Mouse (Mus musculus): Measurements from ENCODE around the gene Ly86.

Gene Ly86

DNA sequence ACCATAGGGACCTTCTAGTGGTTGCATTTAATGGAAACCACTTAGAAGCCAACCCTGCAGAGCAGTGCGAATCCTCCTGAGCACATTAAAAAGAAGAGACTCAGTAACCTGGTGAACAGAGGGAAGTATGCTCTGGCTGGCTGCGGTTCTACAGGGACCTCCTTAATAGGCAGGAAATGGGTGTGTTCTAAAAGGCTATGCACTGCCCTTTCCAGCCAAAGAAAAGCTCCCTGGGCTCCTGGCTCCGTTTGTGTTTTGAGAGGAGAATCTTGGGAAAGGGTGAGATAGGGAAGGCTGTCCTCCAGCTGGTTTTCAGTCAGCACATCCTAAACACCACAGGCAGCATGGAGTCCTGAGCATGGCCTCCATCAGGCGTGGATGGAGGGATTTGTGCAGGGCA, 8.9 kb downstream of the Ly86 start:
- DNase-seq: no peak

DNA sequence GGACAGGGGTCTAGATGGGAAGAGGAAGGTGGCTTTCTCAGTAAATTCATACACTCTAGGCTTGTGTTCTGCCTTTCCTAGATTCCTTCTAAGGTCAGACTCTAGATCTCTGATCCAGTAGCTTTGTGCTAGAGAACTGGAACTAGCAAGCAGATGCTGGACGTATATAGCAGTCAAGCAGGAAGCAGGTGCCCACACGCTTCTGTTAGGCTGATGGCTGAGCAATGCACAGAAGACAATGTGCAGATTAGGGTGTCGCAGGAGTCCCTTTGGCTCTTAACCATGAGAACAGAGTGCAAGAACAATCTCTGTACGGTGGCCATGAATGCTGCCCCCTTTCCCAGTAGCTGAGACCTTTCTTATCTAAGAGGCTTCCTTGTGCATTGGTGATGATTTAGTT, 9.4 kb downstream of the Ly86 start:
- no peak for DNase-seq

DNA sequence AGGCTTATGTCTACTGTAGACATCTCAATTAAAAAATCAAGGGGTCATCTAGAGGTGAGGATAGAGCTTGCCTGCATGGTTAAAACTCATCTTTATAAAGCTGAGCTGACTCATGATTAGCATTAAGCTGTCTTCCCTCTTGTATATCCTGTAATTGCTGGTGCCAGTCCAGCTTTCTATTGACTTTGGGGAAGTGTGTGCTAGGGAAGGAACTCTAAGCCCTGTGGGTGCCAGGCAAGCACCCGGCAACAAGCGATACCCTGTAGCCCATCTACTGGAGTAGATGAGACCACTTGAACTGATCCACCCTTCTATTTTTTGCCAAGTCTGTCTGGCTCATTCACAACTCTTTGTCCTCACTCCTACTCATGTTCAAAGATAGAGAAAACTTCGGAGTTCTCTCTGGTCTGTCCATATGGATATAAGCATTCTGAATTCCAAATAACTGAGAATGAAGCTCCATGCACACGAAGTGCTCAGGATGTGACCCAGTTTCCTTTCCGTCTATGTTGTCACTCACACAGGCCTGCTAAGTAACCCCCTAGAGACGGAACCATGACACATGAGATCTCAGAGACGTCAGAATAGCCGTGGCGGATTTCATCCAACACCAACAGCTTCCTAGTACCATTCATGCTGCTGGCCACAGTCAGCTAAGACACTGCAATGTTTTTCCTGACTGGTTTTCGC, 10.8 kb downstream of the Ly86 start:
- DNase-seq: no peak

DNA sequence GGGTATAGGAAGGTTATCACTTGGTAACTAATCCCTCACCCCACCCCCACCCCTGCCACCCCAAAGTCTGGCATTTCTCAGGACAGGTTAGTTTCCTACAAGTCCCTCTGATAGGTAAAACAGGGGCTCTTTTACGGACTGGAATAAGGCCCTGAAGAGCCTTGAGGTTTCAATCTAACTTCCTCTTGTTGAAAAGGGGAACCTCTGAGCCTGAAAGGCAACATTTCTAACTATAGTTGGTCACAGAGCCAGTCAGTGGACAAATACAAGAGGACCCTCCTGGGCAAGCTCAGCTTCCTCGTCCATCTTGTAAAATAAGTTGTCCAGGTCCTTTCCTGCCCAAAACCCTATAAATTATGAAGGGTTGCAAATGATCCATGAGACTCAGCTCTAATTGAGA, 11.5 kb downstream of the Ly86 start:
- DNase-seq: no peak

DNA sequence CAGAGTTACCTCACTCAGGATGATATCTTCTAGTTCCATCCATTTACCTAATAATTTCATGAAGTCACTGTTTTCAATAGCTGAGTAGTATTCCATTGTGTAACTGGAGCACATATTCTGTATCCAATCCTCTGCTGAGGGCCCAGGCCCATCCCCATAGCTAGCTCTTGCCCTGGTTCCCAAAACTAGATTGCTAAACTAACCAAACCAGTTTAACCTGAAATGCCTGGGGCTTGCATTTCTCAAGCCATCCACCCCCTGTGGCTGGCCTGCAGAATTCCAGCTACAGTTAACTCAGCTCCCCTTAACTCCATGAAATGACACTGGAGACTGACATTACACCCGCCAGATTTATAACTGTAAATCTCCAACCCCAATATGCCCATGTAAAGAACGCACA, 13.1 kb downstream of the Ly86 start:
- DNase-seq: peak in 1 of 2 experiments; percentile 49

DNA sequence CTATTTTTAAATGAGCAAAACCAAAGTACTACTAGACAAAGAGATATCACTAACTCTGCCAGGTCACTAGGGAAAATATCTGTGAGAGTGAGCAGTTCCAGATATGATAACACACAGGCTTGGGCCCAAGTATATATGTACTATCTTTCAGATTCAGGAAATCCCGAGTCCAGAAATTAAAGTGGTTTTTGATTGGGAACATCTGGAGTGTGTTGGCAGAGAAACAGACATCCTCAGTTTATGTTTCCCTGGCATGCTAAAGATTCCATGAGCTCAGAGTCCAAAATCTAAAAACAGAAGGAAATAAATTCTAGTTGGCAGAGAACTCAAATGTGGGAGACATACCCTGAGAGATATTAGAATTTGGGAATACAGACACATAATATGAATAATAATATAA, 16.2 kb downstream of the Ly86 start:
- no peak for DNase-seq

DNA sequence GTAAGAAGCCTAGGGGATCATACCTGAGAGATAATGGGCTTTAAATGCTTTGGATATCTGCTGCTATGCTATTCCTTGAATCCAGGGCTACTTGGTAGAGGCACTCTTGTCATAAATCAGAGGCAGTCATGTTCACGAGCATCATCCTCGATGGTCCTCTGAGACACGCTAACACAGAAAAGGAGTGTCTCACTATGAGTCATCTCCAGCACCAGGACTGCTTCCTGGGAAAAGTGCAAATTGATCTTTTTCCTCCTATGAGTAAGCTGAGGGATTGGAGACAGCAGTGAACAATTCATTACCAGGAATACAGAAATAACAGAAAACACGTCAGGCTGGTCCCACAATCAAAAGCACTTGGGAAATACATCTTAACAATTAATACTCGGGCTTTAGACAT, 19.3 kb downstream of the Ly86 start:
- no peak for DNase-seq

DNA sequence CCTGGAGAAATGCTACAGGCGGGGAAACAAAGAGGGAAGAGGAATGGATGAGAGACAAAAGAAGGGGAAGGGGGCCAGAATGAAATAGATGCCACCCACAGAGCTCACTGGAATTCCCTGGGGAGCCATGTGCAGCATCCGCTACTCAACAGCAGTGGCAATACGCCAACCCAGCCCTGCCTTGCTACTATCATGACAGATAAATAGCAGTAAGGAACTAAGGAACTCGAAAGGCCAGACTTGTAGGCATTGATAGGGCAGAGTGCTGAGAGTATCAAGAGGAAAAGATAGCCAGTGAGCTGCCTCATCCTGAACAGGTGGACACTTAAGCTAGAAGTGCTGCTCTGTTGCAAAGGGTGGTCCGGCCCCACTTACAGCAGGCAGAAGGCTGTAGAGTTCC, 31.4 kb downstream of the Ly86 start:
- no peak for DNase-seq

DNA sequence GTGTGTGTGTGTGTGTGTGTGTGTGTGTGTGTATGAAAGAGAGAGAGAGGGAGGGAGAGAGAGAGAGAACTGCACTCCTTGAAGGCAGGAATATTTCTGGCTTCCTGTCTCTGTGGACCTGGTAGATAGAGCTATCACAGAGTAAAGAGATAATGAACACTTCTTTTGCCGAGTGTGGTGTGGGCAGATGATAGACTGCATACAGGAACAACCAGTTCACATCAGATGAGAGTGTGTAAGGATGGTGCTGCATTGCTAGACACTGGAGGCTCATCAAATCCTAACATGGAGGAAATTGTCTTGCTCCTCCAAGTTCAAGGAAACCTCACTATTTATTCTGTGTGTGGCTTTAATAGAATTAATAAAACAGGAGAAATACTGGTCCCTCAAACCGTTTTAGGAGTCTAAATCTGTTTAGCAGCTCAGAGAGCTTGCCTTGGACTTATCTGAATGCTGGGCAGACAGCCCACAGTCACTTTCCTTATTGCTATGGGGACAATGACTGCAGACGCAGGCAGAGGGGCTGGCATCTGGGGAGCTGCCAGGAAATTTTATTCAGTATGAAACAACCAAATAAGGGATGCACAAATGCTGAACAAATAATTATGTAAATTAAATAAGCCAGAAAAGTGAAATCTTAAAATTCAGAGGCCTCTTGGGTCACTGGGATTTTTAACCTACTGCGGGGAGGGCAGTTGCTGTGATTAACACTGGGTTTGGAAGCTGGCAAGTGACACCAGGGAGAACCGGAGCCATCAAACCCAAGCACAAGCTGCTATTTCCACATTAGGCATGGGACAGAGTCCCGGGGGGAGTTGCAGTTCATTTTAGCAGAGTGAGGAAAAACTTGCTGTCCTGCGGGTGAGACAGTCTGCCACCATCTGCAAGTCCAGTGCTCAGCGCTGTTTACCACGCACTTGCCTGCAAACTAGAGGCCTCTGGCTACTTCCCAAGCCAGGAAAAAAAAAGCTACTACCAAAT, 43.5 kb downstream of the Ly86 start:
- DNase-seq: peak; percentile 9 to 29

DNA sequence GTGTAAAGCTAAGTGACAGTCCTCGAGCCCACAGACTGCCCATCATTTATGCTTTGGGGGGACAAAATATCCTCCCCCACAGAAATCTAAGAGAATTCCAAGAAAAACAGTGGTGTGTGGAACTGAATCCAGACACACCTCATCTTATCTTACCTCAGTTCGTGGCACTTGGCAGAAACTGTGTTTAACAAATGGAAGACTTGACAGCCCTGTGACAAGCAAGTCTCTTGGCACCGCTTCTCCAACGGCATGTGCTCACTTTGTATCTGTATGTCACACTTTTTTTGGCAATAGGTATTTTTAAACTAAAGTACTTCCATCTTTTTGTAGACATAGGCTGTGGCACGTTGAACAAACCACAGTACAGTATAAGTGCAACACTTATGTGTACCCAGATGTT, 44.3 kb downstream of the Ly86 start:
- no peak for DNase-seq

DNA sequence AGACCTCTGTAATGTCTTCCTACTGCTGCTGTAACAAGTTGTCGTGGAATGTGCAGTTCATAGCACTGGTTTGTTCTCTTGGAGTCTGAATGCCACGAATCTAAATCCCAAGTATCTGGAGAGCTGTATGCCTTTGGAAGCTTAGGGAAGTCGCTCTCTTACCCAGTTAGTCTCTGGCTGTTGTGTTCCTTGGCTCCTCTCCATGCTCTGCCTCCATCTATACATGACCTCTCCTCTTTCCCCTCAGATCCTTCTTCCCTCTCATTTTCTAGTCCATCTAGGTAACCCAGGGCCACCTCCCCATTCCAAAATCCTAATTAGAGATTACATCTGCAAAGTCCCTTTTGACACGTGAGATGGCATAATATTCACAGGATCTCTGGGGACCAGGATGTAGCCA, 53.8 kb downstream of the Ly86 start:
- DNase-seq: no peak

DNA sequence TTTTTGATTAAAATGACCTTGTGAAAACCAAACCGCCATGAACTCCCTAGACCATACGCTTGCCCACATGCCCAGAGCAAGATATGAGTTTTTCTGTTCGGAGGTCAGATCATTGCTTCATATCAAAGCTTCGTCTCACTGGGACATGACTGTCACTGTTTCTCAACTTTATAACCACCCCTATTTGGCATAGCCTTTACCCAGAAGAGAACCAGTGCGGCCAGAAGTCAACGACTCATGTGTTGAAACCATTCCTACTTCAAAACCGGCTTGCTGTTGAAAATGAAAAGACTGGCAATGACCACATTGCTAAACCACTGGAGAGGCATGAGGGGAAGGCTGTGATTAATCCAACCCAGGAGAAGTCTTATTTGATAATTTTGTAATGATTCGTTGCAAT, 54.3 kb downstream of the Ly86 start:
- DNase-seq: peak in 1 of 2 experiments; percentile 39

DNA sequence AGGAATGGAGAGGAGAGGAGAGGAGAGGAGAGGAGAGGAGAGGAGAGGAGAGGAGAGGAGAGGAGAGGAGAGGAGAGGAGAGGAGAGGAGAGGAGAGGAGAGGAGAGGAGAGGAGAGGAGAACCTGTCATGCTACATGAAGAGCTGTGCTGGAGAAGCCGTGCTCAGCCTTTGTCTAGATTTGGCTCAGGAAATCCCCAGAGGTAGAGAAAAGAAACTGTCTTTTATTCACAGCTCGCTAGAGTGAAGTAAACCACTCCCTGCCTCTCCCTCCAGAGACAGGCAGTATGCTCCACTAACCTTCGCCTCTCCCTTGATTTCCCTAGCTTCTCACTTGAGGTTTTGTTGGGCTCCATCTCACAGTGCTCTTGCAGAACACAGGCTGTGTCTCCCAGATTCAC, 57.4 kb downstream of the Ly86 start:
- DNase-seq: no peak

DNA sequence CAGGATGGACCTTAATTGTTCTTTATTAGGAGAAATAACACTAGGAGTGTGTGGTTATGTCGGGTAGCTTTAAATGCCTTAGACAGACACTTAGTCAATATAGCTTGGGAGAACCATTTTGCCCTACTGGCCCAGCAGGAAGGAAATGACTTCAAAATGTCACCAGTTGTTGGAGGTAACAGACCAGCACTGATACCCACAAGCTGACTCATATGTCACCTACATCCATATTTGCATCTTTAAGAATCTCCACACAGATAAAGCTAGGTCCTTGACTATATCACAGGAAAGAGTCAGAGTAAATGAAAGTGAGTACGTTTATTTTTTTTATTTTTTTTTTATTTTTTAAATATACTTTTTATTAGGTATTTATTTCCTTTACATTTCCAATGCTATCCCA, 58.7 kb downstream of the Ly86 start:
- no peak for DNase-seq

DNA sequence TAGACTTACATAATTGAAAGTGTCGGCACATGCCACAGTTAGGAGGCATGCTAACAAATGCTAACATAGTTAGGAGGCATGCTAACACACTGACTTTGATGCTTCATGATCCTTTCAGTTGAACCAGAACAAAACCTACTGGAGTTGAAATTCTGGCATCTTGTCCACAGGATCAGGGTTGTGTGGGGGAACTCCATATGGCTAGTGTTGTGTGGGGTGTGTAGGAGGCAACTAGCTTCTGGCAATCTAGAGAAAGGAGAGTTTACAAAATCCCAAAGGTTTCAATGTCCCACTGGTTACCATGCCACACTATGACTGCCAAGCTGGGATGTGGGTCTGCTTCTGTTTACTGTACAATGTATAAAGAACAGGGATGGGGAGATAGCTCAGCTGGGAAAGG, 70.7 kb downstream of the Ly86 start:
- no peak for DNase-seq

DNA sequence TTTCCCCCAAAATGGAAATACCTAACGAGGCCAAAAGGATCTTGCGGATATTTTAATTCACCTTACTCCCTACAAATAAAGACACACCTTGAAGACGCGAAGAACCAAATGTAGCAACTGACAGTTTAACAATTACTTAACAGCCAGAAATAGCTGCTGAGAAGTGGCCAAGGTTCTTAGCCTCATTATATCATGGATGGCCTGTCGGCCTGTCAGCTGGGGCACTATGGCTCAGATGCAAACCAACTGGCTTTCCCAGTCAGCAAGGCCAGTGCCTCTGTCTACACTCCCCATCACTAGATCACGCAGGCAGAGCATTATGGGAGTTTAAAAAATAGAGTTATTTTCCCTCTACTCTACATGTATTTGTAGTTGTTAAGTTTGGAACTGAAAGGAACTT, 78.4 kb downstream of the Ly86 start:
- DNase-seq: no peak

DNA sequence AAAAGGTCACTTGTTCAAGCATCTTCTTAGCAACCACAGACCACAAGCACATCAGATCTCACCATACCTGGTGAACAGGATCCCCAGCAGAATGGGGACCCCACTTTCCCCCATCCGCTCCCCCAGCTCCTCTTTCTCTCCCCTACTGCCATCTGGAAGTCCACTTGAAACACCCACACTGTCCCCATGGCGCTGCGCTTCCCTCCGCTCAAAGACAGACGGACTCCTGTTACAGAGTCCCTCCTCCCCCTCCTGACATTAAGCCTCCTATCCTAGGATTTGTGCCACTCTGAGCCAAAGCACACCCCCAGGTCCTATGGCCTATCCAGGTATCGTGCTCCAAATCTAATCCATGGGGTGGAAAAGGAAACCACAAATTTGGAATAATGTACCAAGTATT, 79.9 kb downstream of the Ly86 start:
- no peak for DNase-seq

DNA sequence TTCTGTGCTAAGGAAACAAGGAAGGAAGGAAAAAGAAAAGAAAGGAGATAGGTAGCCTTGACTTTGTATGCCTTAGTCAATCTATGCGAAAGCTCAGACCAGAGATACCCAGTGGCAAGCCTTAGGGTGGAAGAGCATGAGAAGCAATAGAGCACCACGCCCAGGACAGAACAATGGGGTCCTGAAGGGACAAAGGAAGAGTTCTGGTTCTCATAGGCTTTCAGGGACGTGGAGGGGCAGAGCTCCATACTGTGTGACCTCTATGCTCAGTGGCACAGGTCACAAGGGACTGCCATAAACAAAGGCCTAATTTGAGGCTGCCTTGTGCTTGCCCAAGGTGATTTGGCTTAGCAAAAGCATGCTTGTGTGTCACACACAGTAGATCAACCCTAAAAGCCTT, 80.4 kb downstream of the Ly86 start:
- DNase-seq: no peak

DNA sequence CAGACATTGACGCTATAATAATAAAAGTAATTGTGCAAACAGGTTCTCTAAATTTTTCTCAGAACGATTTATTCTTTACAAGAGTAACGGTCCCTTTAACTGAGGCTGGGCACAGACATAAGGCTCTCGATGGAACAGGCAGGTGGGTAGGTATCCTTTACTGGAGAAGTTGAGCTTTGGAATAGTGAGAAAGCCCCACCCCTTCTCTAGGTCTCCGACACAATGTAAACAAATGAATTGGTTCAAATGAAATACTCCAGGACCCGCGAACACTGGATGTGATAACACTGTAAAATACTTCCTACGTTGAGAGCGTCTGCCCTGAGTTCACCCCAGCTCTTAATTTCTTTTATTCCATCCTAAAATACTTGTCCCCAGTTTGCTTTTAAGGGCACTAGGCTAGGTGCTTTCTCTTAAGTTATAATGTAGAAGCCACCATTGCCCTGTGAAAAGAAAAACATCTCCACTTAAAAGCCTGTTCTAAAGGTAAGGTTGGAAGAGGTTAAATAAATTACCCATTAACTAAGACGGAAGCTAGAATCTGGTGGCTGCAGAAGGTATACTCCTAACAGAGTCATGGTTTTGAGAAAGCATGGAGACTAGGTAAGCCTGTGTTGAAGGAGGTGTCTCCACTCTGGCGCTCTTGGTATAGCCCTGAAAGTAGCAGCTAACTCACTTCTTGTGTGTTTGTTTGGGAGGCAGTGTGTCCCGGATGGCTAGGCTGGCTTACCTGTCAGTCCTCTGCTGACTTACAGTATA, 81.7 kb downstream of the Ly86 start:
- DNase-seq: no peak

DNA sequence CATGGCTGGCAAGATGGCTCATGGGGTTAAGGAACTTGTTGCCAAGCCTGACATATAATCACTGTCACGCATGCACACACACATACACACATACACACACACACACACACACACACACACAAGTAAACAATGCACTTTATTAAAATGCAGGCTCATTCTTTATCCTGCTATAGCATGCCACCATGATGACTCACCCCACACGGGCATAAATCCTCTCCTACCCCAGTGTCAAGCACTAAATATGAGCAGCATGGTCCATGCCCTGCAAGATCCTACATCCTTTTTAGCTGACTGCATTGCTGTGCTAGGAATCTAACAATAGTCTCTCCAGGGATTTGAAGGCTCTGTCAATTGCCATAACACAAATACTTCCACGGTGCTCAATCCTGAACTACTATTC, 83.5 kb downstream of the Ly86 start:
- no peak for DNase-seq

DNA sequence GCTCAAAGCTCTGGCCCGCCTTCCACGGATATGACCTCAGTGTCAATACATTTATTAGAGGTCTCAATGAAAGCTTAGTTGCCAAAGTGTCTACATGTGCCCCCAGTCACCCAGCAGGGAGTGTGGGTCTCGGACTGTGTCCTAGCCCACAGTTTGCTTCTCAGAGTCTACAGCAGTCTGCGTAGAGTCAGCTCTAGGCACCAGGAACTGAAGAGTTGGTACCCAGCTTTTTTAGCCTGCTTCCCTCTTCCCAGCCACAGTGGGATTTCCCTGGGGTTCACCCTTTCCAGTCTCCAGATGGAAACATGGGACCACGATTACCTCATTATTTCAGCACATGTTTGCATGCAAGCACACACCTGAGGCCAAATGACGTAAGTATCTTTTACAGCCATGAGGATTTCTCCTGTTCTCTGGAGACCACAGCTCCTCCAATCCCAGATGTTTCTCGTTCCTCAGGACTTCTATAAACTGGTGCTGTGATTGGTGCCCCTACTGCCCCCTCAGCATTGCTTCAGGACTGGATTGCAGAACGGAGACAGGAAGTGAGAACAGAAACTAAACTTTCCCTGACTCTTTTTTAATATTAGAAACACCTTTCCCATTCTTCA, 84.8 kb downstream of the Ly86 start:
- no peak for DNase-seq

DNA sequence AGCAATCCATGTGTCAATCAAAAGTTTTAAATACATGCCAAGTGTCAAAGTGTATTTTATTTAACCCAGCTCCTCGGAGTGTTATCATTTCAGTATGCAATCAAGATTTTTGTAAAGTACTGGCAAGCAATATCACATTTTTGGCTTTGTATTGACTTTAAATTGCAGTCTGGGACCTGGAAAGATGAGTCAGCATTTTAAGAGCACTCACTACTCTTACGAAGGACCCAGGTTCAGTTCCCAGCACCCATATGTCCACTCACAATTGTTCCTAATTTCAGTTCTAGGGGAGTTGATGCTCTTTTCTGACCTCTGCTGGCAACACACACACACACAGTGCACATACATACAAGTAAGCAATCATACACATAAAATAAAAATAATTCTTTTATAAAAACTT, 86.7 kb downstream of the Ly86 start:
- no peak for DNase-seq

DNA sequence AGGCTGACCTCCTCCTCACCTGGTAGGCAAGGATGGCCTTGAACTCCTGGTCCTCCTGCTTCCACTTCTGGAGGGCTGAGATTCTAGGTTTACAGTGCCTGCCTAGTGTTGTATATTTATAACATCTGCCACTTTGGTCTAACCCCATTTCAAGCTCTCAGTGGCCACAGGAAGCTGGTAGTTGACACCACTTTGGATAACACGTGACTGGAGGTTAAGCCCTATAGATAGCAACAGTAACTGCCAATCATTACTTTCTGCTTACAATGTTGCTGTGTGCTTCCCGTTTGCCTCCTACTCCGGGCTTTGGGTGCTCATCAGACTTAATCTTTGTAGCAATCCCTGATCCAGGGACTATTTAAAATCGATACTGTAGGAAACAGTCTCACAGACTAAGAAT, 87.6 kb downstream of the Ly86 start:
- no peak for DNase-seq
